Mouse (Mus musculus) megakaryocyte, embryonic 14.5 days (primary cell): ENCODE data around the gene Sema3e. TPM values are rescaled to one million over a fixed set of nuclear protein-coding genes. Genes with fewer than 3 reads are reported as not detected.

Source experiments
- H3K27me3 ChIP-seq: replicated peaks from 2 replicates; pipeline ENCODE3; 2012; ENCODE audit warnings: inconsistent platforms
- H3K36me3 ChIP-seq: replicated peaks from 2 replicates; pipeline ENCODE3; 2012; ENCODE audit warnings: low read length, inconsistent platforms, mixed read lengths
- H3K4me1 ChIP-seq: 2 replicates; pipeline ENCODE4 v1.6.1; 2012; ENCODE audit warnings: inconsistent platforms
- H3K4me3 ChIP-seq: replicated peaks from 2 replicates; pipeline ENCODE3; 2012; ENCODE audit warnings: moderate library complexity, mild to moderate bottlenecking, inconsistent platforms
- H3K9me3 ChIP-seq: 2 replicates; pipeline ENCODE4 v1.6.1; 2012; ENCODE audit warnings: inconsistent platforms
- FLI1 ChIP-seq: IDR thresholded peaks from 2 replicates; pipeline ENCODE4 v1.6.1; 2012; ENCODE audit warnings: low read length, inconsistent platforms, mixed read lengths
- GATA1 ChIP-seq: IDR thresholded peaks from 3 replicates; pipeline ENCODE4 v1.6.1; 2012; ENCODE audit warnings: mixed read lengths, low read length, inconsistent platforms, borderline replicate concordance
- polyA plus RNA-seq: library from polyadenylated mRNA; stranded (reverse); fragments of >175 nt; gene quantifications from 2 replicates; pipeline ENCODE4 v1.2.3, GENCODE M21; 2012; ENCODE audit warnings: low replicate concordance; ENCODE audit not compliant: insufficient read depth

Gene Sema3e
- polyA plus RNA-seq, 1 experiment = 0.04 TPM

DNA sequence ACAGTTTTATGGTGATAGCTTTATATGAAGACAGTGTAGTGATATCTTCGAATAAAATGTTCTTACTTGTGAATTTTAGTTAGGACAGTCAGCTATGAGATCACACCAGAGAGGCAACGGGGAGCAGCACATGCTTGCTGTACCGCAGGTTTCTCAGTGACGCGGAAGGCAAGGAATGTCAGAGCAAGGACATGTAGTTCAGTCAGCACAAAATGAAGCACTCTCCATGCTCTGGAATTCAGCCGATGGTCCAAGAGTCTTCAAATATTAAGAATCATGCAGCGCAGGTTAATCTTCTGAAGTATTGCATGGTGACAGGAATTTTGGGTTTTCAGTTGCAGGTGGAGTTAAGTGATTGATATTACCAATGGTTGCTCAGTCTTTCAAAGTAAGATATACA lies 3.3 kb downstream of the Sema3e start:
- Histone ChIP-seq H3K4me1 (peaks cover 9% of the 10 kb centered on the region), H3K4me3 (no peak overlapping the region), H3K36me3 (no peaks in the 10 kb centered on the region), H3K27me3 (peaks cover 12% of the 10 kb centered on the region), H3K9me3 (no peaks in the 10 kb centered on the region)
- no peak for TF ChIP-seq GATA1
- TF ChIP-seq FLI1 = no peak

DNA sequence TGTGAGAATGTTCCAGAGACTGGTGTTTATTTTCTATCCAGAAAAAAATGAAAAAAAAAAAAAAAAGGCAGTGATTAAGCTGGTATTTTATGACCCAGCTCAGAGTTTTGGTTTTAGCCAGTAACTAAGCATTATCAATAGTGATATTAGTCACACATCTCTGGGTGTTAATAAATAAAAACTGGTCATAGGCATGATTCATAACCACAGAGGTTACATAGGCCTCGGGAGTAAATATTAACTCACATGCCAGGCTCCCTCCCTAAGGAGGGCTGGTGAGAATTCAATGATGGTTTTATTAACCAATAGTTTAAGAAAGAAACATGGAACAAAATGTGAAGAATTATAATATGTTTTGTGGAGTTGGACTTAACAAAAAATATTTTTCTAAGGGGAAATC lies 5.7 kb downstream of the Sema3e start:
- Histone ChIP-seq H3K27me3 (peaks cover 3% of the 10 kb centered on the region), H3K4me3 (no peak overlapping the region), H3K4me1 (peaks cover 2% of the 10 kb centered on the region; the same call in 1 of the 2 replicates), H3K9me3 (no peaks in the 10 kb centered on the region), H3K36me3 (no peaks in the 10 kb centered on the region)
- TF ChIP-seq GATA1 (no peak), FLI1 (no peak)

DNA sequence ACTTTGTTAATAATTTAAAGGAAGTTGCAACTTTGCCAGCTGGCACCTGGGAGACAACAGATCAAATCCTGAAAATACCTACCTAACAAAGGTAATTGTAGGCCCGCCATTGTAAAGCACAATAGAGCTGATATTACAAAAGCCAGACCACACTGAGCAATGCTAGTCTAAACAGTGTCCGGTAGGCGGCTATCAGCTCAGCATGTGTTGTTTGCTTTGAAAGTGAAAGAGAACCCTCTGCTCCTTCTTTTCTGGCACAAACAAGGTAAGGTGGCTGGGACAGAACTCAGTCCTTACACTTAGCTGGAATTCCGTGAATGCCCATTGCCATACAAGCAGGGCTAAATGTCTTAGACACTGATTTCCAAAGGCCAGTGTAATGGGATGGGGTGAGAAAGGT lies 7.0 kb downstream of the Sema3e start:
- H3K4me3 ChIP-seq = no peak overlapping the region
- no peaks in the 10 kb centered on the region for H3K27me3 ChIP-seq
- TF ChIP-seq GATA1 (no peak), FLI1 (no peak)

DNA sequence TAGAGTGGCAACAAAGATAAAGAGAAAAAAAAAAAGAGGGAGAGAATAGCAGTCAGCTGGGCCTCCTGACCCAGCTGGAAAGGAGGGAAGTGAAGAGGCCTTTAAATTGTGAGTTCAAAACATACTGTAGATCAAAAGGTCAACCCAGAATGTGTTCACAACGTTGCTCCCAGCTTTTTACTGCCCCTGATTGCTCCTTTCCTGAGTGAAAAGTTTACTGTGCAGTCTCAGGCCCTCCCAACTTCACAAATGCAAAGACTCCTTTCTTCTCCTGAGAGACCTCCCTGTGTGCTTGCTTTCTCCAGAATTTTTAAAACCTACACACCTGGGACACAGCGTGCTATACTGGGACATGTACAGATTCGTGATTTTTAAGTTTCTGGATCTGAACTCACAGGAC lies 8.2 kb downstream of the Sema3e start:
- no peak overlapping the region for H3K4me3 ChIP-seq
- TF ChIP-seq GATA1 = no peak
- no peak for TF ChIP-seq FLI1

More for the DNA sequence above, 7.0 kb downstream of the Sema3e start:
- Histone ChIP-seq H3K36me3 (no peaks in the 10 kb centered on the region), H3K9me3 (no peaks in the 10 kb centered on the region), H3K4me1 (no peaks in the 10 kb centered on the region)

DNA sequence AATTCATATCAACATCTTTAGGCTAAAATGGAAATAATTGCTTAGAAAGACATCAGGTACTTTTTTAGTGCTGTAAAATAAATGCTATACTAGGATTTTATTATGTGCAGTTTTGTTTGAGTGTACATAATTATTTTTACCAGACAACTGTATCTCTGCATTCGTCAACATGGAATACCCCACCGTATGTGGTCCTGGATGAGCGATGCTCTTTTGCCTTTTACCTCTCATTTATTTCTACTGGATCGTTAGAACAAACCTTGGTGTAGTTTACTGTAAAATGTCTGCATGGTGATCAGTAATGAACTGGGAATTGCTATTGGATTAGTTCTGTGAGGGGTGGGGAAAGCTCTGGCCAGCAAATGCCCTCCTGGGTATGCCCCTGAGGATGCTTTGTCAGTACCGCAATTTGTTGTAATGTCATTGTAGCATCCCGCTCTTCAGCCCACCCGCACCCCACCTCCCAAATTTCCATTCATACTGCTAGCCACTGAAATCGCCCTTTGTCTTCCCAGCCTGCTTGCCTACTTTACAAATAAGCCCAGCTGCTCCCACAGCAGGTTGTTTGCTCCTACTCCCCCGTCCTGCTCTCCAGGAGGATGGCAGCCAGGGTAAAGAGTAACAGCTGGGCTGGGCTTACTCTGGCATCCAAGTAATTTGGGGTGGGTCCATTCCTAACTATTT lies 13.9 kb downstream of the Sema3e start:
- no peaks in the 10 kb centered on the region for H3K36me3 ChIP-seq
- H3K4me1 ChIP-seq = no peaks in the 10 kb centered on the region
- no peak overlapping the region for H3K4me3 ChIP-seq
- TF ChIP-seq FLI1 = no peak
- no peak for TF ChIP-seq GATA1
- H3K27me3 ChIP-seq = no peaks in the 10 kb centered on the region
- no peaks in the 10 kb centered on the region for H3K9me3 ChIP-seq

More for the DNA sequence above, 8.2 kb downstream of the Sema3e start:
- H3K36me3 ChIP-seq = no peaks in the 10 kb centered on the region
- H3K9me3 ChIP-seq = no peaks in the 10 kb centered on the region
- no peaks in the 10 kb centered on the region for H3K4me1 ChIP-seq
- H3K27me3 ChIP-seq = no peaks in the 10 kb centered on the region

DNA sequence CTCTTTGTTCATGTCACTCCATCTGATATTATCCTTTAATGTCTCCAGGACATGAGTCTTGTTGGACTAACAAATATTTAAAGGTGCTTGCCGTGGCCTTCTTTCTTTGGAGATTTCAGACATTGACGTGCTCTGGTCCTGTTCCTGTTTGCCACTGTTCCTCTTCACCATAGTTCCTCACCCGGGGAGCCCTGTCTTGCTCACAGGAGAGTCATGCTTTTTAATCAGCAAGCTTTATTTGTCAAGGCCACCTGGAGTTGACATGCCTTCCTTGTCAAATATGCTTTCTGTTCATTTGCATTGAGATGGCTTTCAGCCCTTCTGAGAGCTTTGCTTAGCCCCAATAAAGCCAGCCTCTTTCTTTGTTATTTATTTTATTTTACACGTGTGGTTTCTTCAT lies 15.1 kb downstream of the Sema3e start:
- H3K9me3 ChIP-seq = no peaks in the 10 kb centered on the region
- no peak overlapping the region for H3K4me3 ChIP-seq
- H3K27me3 ChIP-seq = no peaks in the 10 kb centered on the region
- no peaks in the 10 kb centered on the region for H3K36me3 ChIP-seq
- TF ChIP-seq FLI1 (no peak), GATA1 (no peak)
- H3K4me1 ChIP-seq = no peaks in the 10 kb centered on the region

DNA sequence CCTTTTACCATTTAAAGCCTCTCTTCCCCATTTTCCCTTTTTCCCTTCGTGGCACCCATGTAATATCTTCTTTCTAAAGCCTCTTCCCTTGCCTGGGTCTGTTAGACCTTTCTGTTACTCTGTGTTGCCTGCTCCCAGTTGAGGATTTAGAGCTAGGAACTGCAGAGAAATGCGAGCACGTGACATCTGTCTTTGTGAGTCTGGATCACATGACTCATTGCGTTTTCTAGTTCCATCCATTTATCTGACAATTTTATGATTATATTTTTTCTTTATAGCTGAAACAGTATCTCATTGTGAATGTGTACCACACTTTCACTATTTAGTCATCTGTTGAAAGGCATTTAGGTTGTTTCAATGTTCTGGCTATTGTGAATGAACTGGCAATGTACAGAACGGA lies 18.0 kb downstream of the Sema3e start:
- H3K4me1 ChIP-seq = no peaks in the 10 kb centered on the region
- H3K27me3 ChIP-seq = no peaks in the 10 kb centered on the region
- H3K36me3 ChIP-seq = no peaks in the 10 kb centered on the region
- no peak for TF ChIP-seq FLI1
- no peak for TF ChIP-seq GATA1
- H3K4me3 ChIP-seq = no peak overlapping the region
- no peaks in the 10 kb centered on the region for H3K9me3 ChIP-seq

DNA sequence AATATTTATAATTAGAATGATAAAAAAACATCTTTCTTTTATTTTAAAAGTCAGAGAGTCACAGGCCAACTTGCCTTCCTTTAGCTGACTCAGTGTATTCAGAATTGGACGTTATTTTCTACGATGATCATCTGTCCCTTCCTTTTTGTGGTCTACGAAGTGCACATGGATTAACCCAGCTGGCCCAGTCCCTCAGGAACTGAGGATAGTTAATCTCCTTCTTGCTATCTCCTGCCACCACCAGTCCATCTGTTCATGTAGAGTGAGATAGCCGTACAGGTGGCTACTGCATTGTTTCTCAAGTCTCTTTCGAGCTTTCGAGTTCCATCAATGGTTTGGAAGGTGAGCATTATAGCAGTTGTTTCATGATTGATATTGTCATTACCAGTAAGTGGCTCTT lies 18.9 kb downstream of the Sema3e start:
- H3K27me3 ChIP-seq = no peaks in the 10 kb centered on the region
- TF ChIP-seq GATA1 (no peak), FLI1 (no peak)
- H3K4me1 ChIP-seq = no peaks in the 10 kb centered on the region
- H3K9me3 ChIP-seq = no peaks in the 10 kb centered on the region
- H3K36me3 ChIP-seq = no peaks in the 10 kb centered on the region
- H3K4me3 ChIP-seq = no peak overlapping the region

DNA sequence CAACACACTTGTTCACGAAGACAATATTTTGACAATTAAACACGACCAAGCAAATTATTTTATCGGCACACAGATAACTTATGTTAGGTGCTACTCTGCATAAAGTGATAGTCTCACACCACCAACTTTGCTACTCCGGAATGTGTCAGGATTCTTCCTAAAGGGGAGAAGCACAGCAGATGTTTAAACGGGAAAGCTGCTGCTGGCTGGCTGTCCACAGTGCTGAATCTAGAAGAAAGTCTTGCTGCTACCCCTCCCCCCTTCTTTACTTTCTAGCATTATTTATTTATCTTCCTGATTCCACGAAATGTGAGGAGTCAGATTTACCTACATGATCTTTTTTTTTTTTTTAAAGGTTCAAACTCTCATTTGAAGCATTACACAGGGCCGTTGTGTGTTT lies 23.6 kb downstream of the Sema3e start:
- no peaks in the 10 kb centered on the region for H3K27me3 ChIP-seq
- no peaks in the 10 kb centered on the region for H3K9me3 ChIP-seq
- H3K4me3 ChIP-seq = no peak overlapping the region
- H3K4me1 ChIP-seq = no peaks in the 10 kb centered on the region
- no peaks in the 10 kb centered on the region for H3K36me3 ChIP-seq
- TF ChIP-seq GATA1 = no peak
- TF ChIP-seq FLI1 = no peak

DNA sequence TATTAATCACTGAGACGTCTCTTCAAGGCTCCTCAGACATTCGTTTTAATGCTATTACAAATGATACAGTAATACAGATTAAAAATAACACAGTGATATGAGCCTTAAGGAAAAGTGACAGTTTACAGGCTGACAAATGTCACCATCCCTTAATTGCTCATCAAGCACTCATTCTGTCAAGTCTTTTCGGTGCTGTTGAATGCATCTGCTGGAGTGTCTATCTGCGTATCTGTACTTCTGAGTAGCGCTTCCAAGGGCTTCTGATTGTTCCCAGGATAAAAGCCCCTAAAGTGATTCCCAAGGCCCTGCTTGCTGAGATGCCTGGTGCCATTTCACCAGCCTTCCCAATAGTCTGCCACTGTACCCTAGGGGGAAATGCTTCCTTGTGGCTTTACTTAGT lies 29.4 kb downstream of the Sema3e start:
- Histone ChIP-seq H3K36me3 (no peaks in the 10 kb centered on the region), H3K9me3 (no peaks in the 10 kb centered on the region), H3K4me3 (no peak overlapping the region), H3K4me1 (no peaks in the 10 kb centered on the region), H3K27me3 (no peaks in the 10 kb centered on the region)
- no peak for TF ChIP-seq FLI1
- no peak for TF ChIP-seq GATA1
